Mouse (Mus musculus) monocyte, adult 2 months (primary cell): Measurements from ENCODE around the gene Rhod.

Experiments
- DNase-seq, 2 experiments: peaks; one replicate each; pipeline ENCODE4 v3.0.0; 2022; ENCODE audit warnings: low spot score in 2 of 2, low read depth in 1 of 2

Gene Rhod

GRCm38 (mm10) chr19:4451098-4451497, 11.9 kb upstream of the Rhod start:
- no peak for DNase-seq

- DNase-seq, result no peak
Observed at GRCm38 (mm10) chr19:4450666-4451065, 11.4 kb upstream of the Rhod start.

GRCm38 (mm10) chr19:4449230-4449629, 10.0 kb upstream of the Rhod start:
- DNase-seq, result no peak

GRCm38 (mm10) chr19:4447445-4447844, 8.2 kb upstream of the Rhod start:
- no peak for DNase-seq

GRCm38 (mm10) chr19:4446661-4447420, 7.6 kb upstream of the Rhod start:
- no peak for DNase-seq

- DNase-seq, result peak in 1 of 2 experiments; percentile 25
Observed at GRCm38 (mm10) chr19:4442408-4442807, 3.2 kb upstream of the Rhod start.

- no peak for DNase-seq
Observed at GRCm38 (mm10) chr19:4441621-4442161, 2.5 kb upstream of the Rhod start.

GRCm38 (mm10) chr19:4441090-4441591, 1.9 kb upstream of the Rhod start:
- peak in 1 of 2 experiments; percentile 44 for DNase-seq

- no peak for DNase-seq
Observed at GRCm38 (mm10) chr19:4440222-4440621, 990 bp upstream of the Rhod start.

- DNase-seq, result no peak
Observed at GRCm38 (mm10) chr19:4438791-4439160, 456 bp downstream of the Rhod start.

GRCm38 (mm10) chr19:4437886-4438285, 1.3 kb downstream of the Rhod start:
- DNase-seq, result no peak

GRCm38 (mm10) chr19:4436254-4436653, 3.0 kb downstream of the Rhod start:
- no peak for DNase-seq

GRCm38 (mm10) chr19:4434999-4435398, 4.2 kb downstream of the Rhod start:
- DNase-seq, result no peak

GRCm38 (mm10) chr19:4433756-4434155, 5.5 kb downstream of the Rhod start:
- DNase-seq, result no peak

- DNase-seq, result no peak
Observed at GRCm38 (mm10) chr19:4430091-4430620, 9.1 kb downstream of the Rhod start.

- no peak for DNase-seq
Observed at GRCm38 (mm10) chr19:4425610-4426366, 13.4 kb downstream of the Rhod start.

- no peak for DNase-seq
Observed at GRCm38 (mm10) chr19:4423021-4423420, 16.2 kb downstream of the Rhod start.

GRCm38 (mm10) chr19:4422581-4422980, 16.7 kb downstream of the Rhod start:
- DNase-seq, result no peak

- no peak for DNase-seq
Observed at GRCm38 (mm10) chr19:4420153-4420910, 18.9 kb downstream of the Rhod start.

GRCm38 (mm10) chr19:4419711-4420110, 19.5 kb downstream of the Rhod start:
- no peak for DNase-seq

GRCm38 (mm10) chr19:4417713-4418112, 21.5 kb downstream of the Rhod start:
- no peak for DNase-seq
